Mouse (Mus musculus): ENCODE measurements around the gene Wdr31. TPM values are rescaled to one million over a fixed set of nuclear protein-coding genes. Genes with fewer than 3 reads are reported as not detected.

The Wdr31 gene
- polyA plus RNA-seq (2017; shearing (Covaris generic)), result 0.21 TPM

GRCm38 (mm10) chr4:62470598-62471051, at the start of gene Wdr31:
Wdr31 (minus strand) TSS chr4:62470896.

GRCm38 (mm10) chr4:62519849-62520233, 49.1 kb upstream of the Wdr31 start, which contains the start of gene Alad:
Alad (minus strand) TSS chr4:62519918.

GRCm38 (mm10) chr4:62503374-62503970, 32.8 kb upstream of the Wdr31 start, which contains the start of gene Hdhd3:
Hdhd3 (minus strand) TSS chr4:62503467.

GRCm38 (mm10) chr4:62479937-62480708, 9.4 kb upstream of the Wdr31 start, which contains the start of gene Bspry:
Bspry (plus strand) TSS chr4:62480053.

GRCm38 (mm10) chr4:62435081-62435480, 35.6 kb downstream of the Wdr31 start, which contains the start of gene Rnf183:
Rnf183 (minus strand) TSS chr4:62435252.

GRCm38 (mm10) chr4:62408601-62409282, 62.0 kb downstream of the Wdr31 start, which contains the start of the genes Cdc26 and Prpf4:
Cdc26 (minus strand) TSS chr4:62408642.
Prpf4 (plus strand) TSS chr4:62408797.

Other genes starting within 250 kb of the Wdr31 start
- gene Zfp37, start 239.8 kb downstream of the Wdr31 start, polyA plus RNA-seq (2017; shearing (Covaris generic)), result not detected
- gene Slc31a2, start 208.3 kb downstream of the Wdr31 start, polyA plus RNA-seq (2017; shearing (Covaris generic)), result 11.9 TPM
- 51.5 TPM for gene Fkbp15, start 110.3 kb downstream of the Wdr31 start, polyA plus RNA-seq (2017; shearing (Covaris generic))
- gene Slc31a1, start 110.2 kb downstream of the Wdr31 start, polyA plus RNA-seq (2017; shearing (Covaris generic)), result 14.3 TPM
- gene Cdc26, start 62.3 kb downstream of the Wdr31 start, polyA plus RNA-seq (2017; shearing (Covaris generic)), result 69.4 TPM
- 27.2 TPM for gene Prpf4, start 62.1 kb downstream of the Wdr31 start, polyA plus RNA-seq (2017; shearing (Covaris generic))
- not detected for gene Rnf183, start 35.6 kb downstream of the Wdr31 start, polyA plus RNA-seq (2017; shearing (Covaris generic))
- gene Bspry, start 9.2 kb upstream of the Wdr31 start, polyA plus RNA-seq (2017; shearing (Covaris generic)), result 0.42 TPM
- 0.29 TPM for gene Hdhd3, start 32.6 kb upstream of the Wdr31 start, polyA plus RNA-seq (2017; shearing (Covaris generic))
- gene Alad, start 49.0 kb upstream of the Wdr31 start, polyA plus RNA-seq (2017; shearing (Covaris generic)), result 13.4 TPM
- gene Pole3, start 54.2 kb upstream of the Wdr31 start, polyA plus RNA-seq (2017; shearing (Covaris generic)), result 21.3 TPM
- 0.45 TPM for gene 4933430I17Rik, start 54.5 kb upstream of the Wdr31 start, polyA plus RNA-seq (2017; shearing (Covaris generic))
- gene Rgs3, start 89.0 kb upstream of the Wdr31 start, polyA plus RNA-seq (2017; shearing (Covaris generic)), result 35.5 TPM